ENCODE assay signal across 15 mouse cellular contexts in genomic region chr7:99838241-99838640, GRCm38 (mm10). TPM values are rescaled to one million over a fixed set of nuclear protein-coding genes. Genes with fewer than 3 reads are reported as not detected.
A peak's percentile ranks its signal among the peaks of the same experiment; 100 is the strongest.
DNase-seq lines count a peak whose midpoint lies in the region; ATAC-seq and TF ChIP-seq lines count a peak whose summit lies in the region.
"Had no signal": no experiment of that assay in that cellular context is flagged by ENCODE, and none has a peak within 500 bp of the region (broad histone marks: within the 10 kb centered on the region; RNA-seq: fewer than 3 reads in every experiment).

No protein-coding gene starts in this region.

- 88% methylated on average over 3 of the region's 3 CpGs for WGBS in forebrain, postnatal 0 days
- 88% methylated on average over 3 of the region's 3 CpGs for WGBS in forebrain, embryonic 11.5 days
- 92% methylated on average over 3 of the region's 3 CpGs for WGBS in hindbrain, postnatal 0 days
- WGBS in hindbrain, embryonic 11.5 days = 92% methylated on average over 3 of the region's 3 CpGs
- 90% methylated on average over 3 of the region's 3 CpGs for WGBS in intestine, embryonic 14.5 days

- no peak overlapping the region for H3K4me3 ChIP-seq in forebrain, postnatal 0 days (ENCODE audit: low read depth, low read length)
- no peak overlapping the region for H3K4me3 ChIP-seq in forebrain, embryonic 11.5 days (ENCODE audit: low read depth, low read length)
- no peak overlapping the region for H3K4me3 ChIP-seq in hindbrain, postnatal 0 days (ENCODE audit: low read length)
- no peak overlapping the region for H3K4me3 ChIP-seq in hindbrain, embryonic 11.5 days (ENCODE audit: low read depth, low read length)
- no peak overlapping the region for H3K4me3 ChIP-seq in intestine, embryonic 14.5 days (ENCODE audit: low read depth, low read length)
- H3K4me3 ChIP-seq: erythroblast, embryonic 14.5 days; midbrain, embryonic 15.5 days had no signal

- H3K4me1 ChIP-seq in forebrain, postnatal 0 days (ENCODE audit: insufficient read depth) = no peaks in the 10 kb centered on the region
- H3K4me1 ChIP-seq in forebrain, embryonic 11.5 days (replicated peaks; ENCODE audit: control insufficient read depth, insufficient read depth, low read length) = no peaks in the 10 kb centered on the region
- no peaks in the 10 kb centered on the region for H3K4me1 ChIP-seq in hindbrain, postnatal 0 days (ENCODE audit: insufficient read depth, low read length)
- H3K4me1 ChIP-seq in hindbrain, embryonic 11.5 days (replicated peaks; ENCODE audit: control insufficient read depth, insufficient read depth, low read length) = no peaks in the 10 kb centered on the region
- 0 out of 2 replicates have a peak, but pooled peaks cover 10% of the 10 kb centered on the region for H3K4me1 ChIP-seq in intestine, embryonic 14.5 days (replicated peaks; ENCODE audit: control insufficient read depth, insufficient read depth, low read length)
- H3K4me1 ChIP-seq: midbrain, embryonic 15.5 days had no signal

- H3K36me3 ChIP-seq in forebrain, postnatal 0 days (ENCODE audit: insufficient read depth) = peaks cover 62% of the 10 kb centered on the region
- H3K36me3 ChIP-seq in forebrain, embryonic 11.5 days (ENCODE audit: control insufficient read depth, insufficient read depth, low read length) = peaks cover 6% of the 10 kb centered on the region
- peaks cover 53% of the 10 kb centered on the region for H3K36me3 ChIP-seq in hindbrain, postnatal 0 days (ENCODE audit: insufficient read depth, low read length)
- peaks cover 3% of the 10 kb centered on the region; the same call in 1 of the 2 replicates for H3K36me3 ChIP-seq in hindbrain, embryonic 11.5 days (ENCODE audit: control insufficient read depth, insufficient read depth, low read length)
- H3K36me3 ChIP-seq in intestine, embryonic 14.5 days (ENCODE audit: control insufficient read depth, insufficient read depth, low read length) = peaks cover 67% of the 10 kb centered on the region

- no peak overlapping the region for H3K9ac ChIP-seq in forebrain, postnatal 0 days
- no peak overlapping the region for H3K9ac ChIP-seq in forebrain, embryonic 11.5 days (ENCODE audit: low read length)
- no peak overlapping the region for H3K9ac ChIP-seq in hindbrain, postnatal 0 days (replicated peaks; ENCODE audit: low read length)
- no peak overlapping the region for H3K9ac ChIP-seq in hindbrain, embryonic 11.5 days (ENCODE audit: low read depth, low read length)
- H3K9ac ChIP-seq in intestine, embryonic 14.5 days (ENCODE audit: low read length) = no peak overlapping the region
- H3K9ac ChIP-seq: midbrain, embryonic 15.5 days had no signal

- no peak for DNase-seq in forebrain, postnatal 0 days
- no peak for DNase-seq in forebrain, embryonic 11.5 days (ENCODE audit: low spot score)
- DNase-seq in hindbrain, postnatal 0 days (ENCODE audit: low spot score) = no peak
- no peak for DNase-seq in hindbrain, embryonic 11.5 days (ENCODE audit: low spot score)
- DNase-seq in intestine, embryonic 14.5 days (ENCODE audit: low spot score) = no peak
- peak; percentile 72 for DNase-seq in retina, adult 2 months (ENCODE audit: low read depth, low spot score)
- DNase-seq in adrenal gland, postnatal 10 days = no peak
- no peak for DNase-seq in kidney, postnatal 25 days
- DNase-seq: cerebellum, adult 18-20 months; gastrocnemius, postnatal 36 days; layer of hippocampus, adult 9-11 months had no signal

- no peak; the same call in 1 of the 2 replicates for ATAC-seq in forebrain, postnatal 0 days
- no peak for ATAC-seq in forebrain, embryonic 11.5 days (replicated peaks; ENCODE audit: low FRiP score)
- ATAC-seq in hindbrain, postnatal 0 days = no peak
- ATAC-seq in hindbrain, embryonic 11.5 days (ENCODE audit: low FRiP score) = no peak
- no peak for ATAC-seq in intestine, embryonic 14.5 days (replicated peaks; ENCODE audit: low FRiP score, low TSS enrichment, low read depth)
- ATAC-seq: midbrain, embryonic 15.5 days; Patski had no signal

- H3K27me3 ChIP-seq in forebrain, postnatal 0 days (ENCODE audit: insufficient read depth, low read length) = no peaks in the 10 kb centered on the region
- no peaks in the 10 kb centered on the region for H3K27me3 ChIP-seq in forebrain, embryonic 11.5 days (ENCODE audit: control insufficient read depth, insufficient read depth, low read length)
- no peaks in the 10 kb centered on the region for H3K27me3 ChIP-seq in hindbrain, postnatal 0 days (ENCODE audit: insufficient read depth, low read length)
- H3K27me3 ChIP-seq in hindbrain, embryonic 11.5 days (ENCODE audit: control insufficient read depth, insufficient read depth, low read length) = no peaks in the 10 kb centered on the region
- no peaks in the 10 kb centered on the region for H3K27me3 ChIP-seq in intestine, embryonic 14.5 days (replicated peaks; ENCODE audit: control insufficient read depth, insufficient read depth, low read length)
- H3K27me3 ChIP-seq: midbrain, embryonic 15.5 days; Patski had no signal

- no peak overlapping the region for H3K4me2 ChIP-seq in forebrain, postnatal 0 days (ENCODE audit: low read depth)
- no peak overlapping the region for H3K4me2 ChIP-seq in forebrain, embryonic 11.5 days (ENCODE audit: low read depth, low read length, severe bottlenecking)
- no peak overlapping the region for H3K4me2 ChIP-seq in hindbrain, postnatal 0 days (ENCODE audit: low read depth, low read length)
- no peak overlapping the region for H3K4me2 ChIP-seq in hindbrain, embryonic 11.5 days (replicated peaks; ENCODE audit: low read depth, low read length)
- no peak overlapping the region for H3K4me2 ChIP-seq in intestine, embryonic 14.5 days (ENCODE audit: low read length)
- H3K4me2 ChIP-seq: midbrain, embryonic 15.5 days had no signal

- peak; percentile 15; the same call in 1 of the 2 replicates for TF ChIP-seq CTCF in forebrain, postnatal 0 days (IDR thresholded peaks at IDR 0.05; ENCODE audit: low read depth)
- TF ChIP-seq CTCF in hindbrain, postnatal 0 days (IDR thresholded peaks at IDR 0.05; ENCODE audit: low read depth) = peak; percentile 29; the same call in 1 of the 2 replicates

- no peak overlapping the region for H3K27ac ChIP-seq in forebrain, postnatal 0 days (ENCODE audit: low read depth, low read length)
- no peak overlapping the region for H3K27ac ChIP-seq in forebrain, embryonic 11.5 days (ENCODE audit: low read depth, low read length)
- no peak overlapping the region for H3K27ac ChIP-seq in hindbrain, postnatal 0 days
- no peak overlapping the region for H3K27ac ChIP-seq in hindbrain, embryonic 11.5 days (ENCODE audit: low read depth, low read length)
- 0 out of 2 replicates have a peak overlapping the region, but pooled peaks have one; percentile 22 for H3K27ac ChIP-seq in intestine, embryonic 14.5 days (ENCODE audit: low read depth)
- H3K27ac ChIP-seq: kidney, postnatal 0 days; midbrain, embryonic 15.5 days had no signal

- H3K9me3 ChIP-seq in forebrain, postnatal 0 days (ENCODE audit: low read length) = no peaks in the 10 kb centered on the region
- no peaks in the 10 kb centered on the region for H3K9me3 ChIP-seq in forebrain, embryonic 11.5 days (ENCODE audit: control insufficient read depth, low read length)
- no peaks in the 10 kb centered on the region for H3K9me3 ChIP-seq in hindbrain, postnatal 0 days (ENCODE audit: low read length)
- no peaks in the 10 kb centered on the region for H3K9me3 ChIP-seq in hindbrain, embryonic 11.5 days (ENCODE audit: control insufficient read depth, low read length)
- H3K9me3 ChIP-seq in intestine, embryonic 14.5 days (ENCODE audit: control insufficient read depth, low read length) = no peaks in the 10 kb centered on the region
- H3K9me3 ChIP-seq: midbrain, embryonic 15.5 days had no signal

RNA-seq across cellular contexts. Expression of gene Neu3, which starts 10.0 kb away (rescaled TPM):
- total RNA-seq in forebrain, postnatal 0 days (2014; rRNA removed) = 2.2 and 2.3 TPM in 2 replicates
- 0.65 and 1.5 TPM in 2 replicates for polyA plus RNA-seq in forebrain, postnatal 0 days (2015; fragmentation: Nextera tagmentation; extraction: Ambion mirVana)
- polyA plus RNA-seq in forebrain, embryonic 11.5 days (2014; fragmentation: Nextera tagmentation; extraction: Ambion mirVana) = 1.2 and 2.3 TPM in 2 replicates
- total RNA-seq in hindbrain, postnatal 0 days (2014; rRNA removed) = 1.3 and 2.1 TPM in 2 replicates
- polyA plus RNA-seq in hindbrain, postnatal 0 days (2015; fragmentation: Nextera tagmentation; extraction: Ambion mirVana) = 1.6 and 2.1 TPM in 2 replicates
- polyA plus RNA-seq in hindbrain, embryonic 11.5 days (2014; fragmentation: Nextera tagmentation; extraction: Ambion mirVana) = 1.8 and 2.1 TPM in 2 replicates
- polyA plus RNA-seq in intestine, embryonic 14.5 days (2014; fragmentation: Nextera tagmentation; extraction: Ambion mirVana) = 3.5 and 3.6 TPM in 2 replicates
- total RNA-seq in adrenal gland, postnatal 10 days (2021) = 1 to 10 TPM; 3.0 to 3.7 TPM

RNA-seq across cellular contexts. Expression of gene Xrra1, which starts 20.7 kb away (rescaled TPM):
- 0.62 and 2.0 TPM in 2 replicates for total RNA-seq in forebrain, postnatal 0 days (2014; rRNA removed)
- polyA plus RNA-seq in forebrain, postnatal 0 days (2015; fragmentation: Nextera tagmentation; extraction: Ambion mirVana) = 1.7 and 2.0 TPM in 2 replicates
- 0.56 and 0.61 TPM in 2 replicates for polyA plus RNA-seq in forebrain, embryonic 11.5 days (2014; fragmentation: Nextera tagmentation; extraction: Ambion mirVana)
- 1.7 and 2.6 TPM in 2 replicates for total RNA-seq in hindbrain, postnatal 0 days (2014; rRNA removed)
- polyA plus RNA-seq in hindbrain, postnatal 0 days (2015; fragmentation: Nextera tagmentation; extraction: Ambion mirVana) = 1.0 and 1.3 TPM in 2 replicates
- polyA plus RNA-seq in hindbrain, embryonic 11.5 days (2014; fragmentation: Nextera tagmentation; extraction: Ambion mirVana) = 0.37 and 0.59 TPM in 2 replicates
- 0.27 and 0.31 TPM in 2 replicates for polyA plus RNA-seq in intestine, embryonic 14.5 days (2014; fragmentation: Nextera tagmentation; extraction: Ambion mirVana)
- total RNA-seq in adrenal gland, postnatal 10 days (2021) = 1 to 10 TPM; 2.5 to 2.6 TPM

RNA-seq across cellular contexts. Expression of gene Spcs2, which starts 25.0 kb away (rescaled TPM):
- 115 and 123 TPM in 2 replicates for total RNA-seq in forebrain, postnatal 0 days (2014; rRNA removed)
- 235 and 257 TPM in 2 replicates for polyA plus RNA-seq in forebrain, postnatal 0 days (2015; fragmentation: Nextera tagmentation; extraction: Ambion mirVana)
- polyA plus RNA-seq in forebrain, embryonic 11.5 days (2014; fragmentation: Nextera tagmentation; extraction: Ambion mirVana) = 332 and 344 TPM in 2 replicates
- total RNA-seq in hindbrain, postnatal 0 days (2014; rRNA removed) = 94.2 and 111 TPM in 2 replicates
- polyA plus RNA-seq in hindbrain, postnatal 0 days (2015; fragmentation: Nextera tagmentation; extraction: Ambion mirVana) = 258 and 293 TPM in 2 replicates
- polyA plus RNA-seq in hindbrain, embryonic 11.5 days (2014; fragmentation: Nextera tagmentation; extraction: Ambion mirVana) = 356 and 362 TPM in 2 replicates
- 287 and 307 TPM in 2 replicates for polyA plus RNA-seq in intestine, embryonic 14.5 days (2014; fragmentation: Nextera tagmentation; extraction: Ambion mirVana)
- 100 to 1,000 TPM; 118 to 135 TPM for total RNA-seq in adrenal gland, postnatal 10 days (2021)
